Mouse (Mus musculus) midbrain, embryonic 10.5 days (tissue): ENCODE results near the gene 1600014C23Rik. TPM values are rescaled to one million over a fixed set of nuclear protein-coding genes. Genes with fewer than 3 reads are reported as not detected.

Source experiments
- DNase-seq: peaks from one replicate; pipeline ENCODE4 v3.0.0-alpha.2; 2017; ENCODE audit warnings: low spot score
- H3K27ac ChIP-seq: fragments of 300-500 bp; sonication (generic); replicated peaks from 2 replicates; pipeline ENCODE4 v1.5.1; 2016; ENCODE audit warnings: mild to moderate bottlenecking
- H3K27me3 ChIP-seq: fragments of 300-500 bp; sonication (generic); 2 replicates; pipeline ENCODE4 v1.6.1; 2016; ENCODE audit warnings: low read depth, mild to moderate bottlenecking; ENCODE audit not compliant: poor library complexity, severe bottlenecking
- H3K36me3 ChIP-seq: fragments of 300-500 bp; sonication (generic); 2 replicates; pipeline ENCODE4 v1.6.1; 2016; ENCODE audit warnings: mild to moderate bottlenecking, moderate library complexity
- H3K4me1 ChIP-seq: fragments of 300-500 bp; sonication (generic); 2 replicates; pipeline ENCODE4 v1.6.1; 2016
- H3K4me3 ChIP-seq: fragments of 300-500 bp; sonication (generic); 2 replicates; pipeline ENCODE4 v1.5.1; 2016; ENCODE audit warnings: mild to moderate bottlenecking, moderate library complexity
- H3K9me3 ChIP-seq: fragments of 300-500 bp; sonication (generic); replicated peaks from 2 replicates; pipeline ENCODE4 v1.6.1; 2016; ENCODE audit warnings: mild to moderate bottlenecking
- WGBS: fragments of 180-500 bp; shearing (Covaris S2); methylation state at CpG from one replicate; pipeline ENCODE4 v1.1.7; 2016; 5-methylcytosine and 5-hydroxymethylcytosine counted together
- polyA plus RNA-seq: library from polyadenylated mRNA; unstranded; fragments of >200 nt; fragmentation: Nextera tagmentation; extraction: Ambion mirVana; gene quantifications from 2 replicates; pipeline ENCODE4 v1.2.1, GENCODE M21; 2016

1600014C23Rik gene
- polyA plus RNA-seq, 1 experiment from 2014 or later: 0.58 TPM

- DNase-seq: no peak
- Histone ChIP-seq H3K4me1 (peaks cover 43% of the 10 kb centered on the region), H3K9me3 (no peaks in the 10 kb centered on the region)
Observed at GRCm38 (mm10) chr17:45763188-45763587, 29.5 kb upstream of the 1600014C23Rik start.

GRCm38 (mm10) chr17:45761902-45762301 is 28.3 kb upstream of the 1600014C23Rik start:
- Histone ChIP-seq H3K4me1 (peaks cover 36% of the 10 kb centered on the region), H3K4me3 (no peak overlapping the region), H3K27me3 (no peaks in the 10 kb centered on the region), H3K36me3 (no peaks in the 10 kb centered on the region), H3K27ac (no peak overlapping the region), H3K9me3 (no peaks in the 10 kb centered on the region)
- DNase-seq: no peak
- WGBS: 83% methylated on average over 3 of the region's 3 CpGs

More at GRCm38 (mm10) chr17:45763188-45763587, 29.5 kb upstream of the 1600014C23Rik start:
- Histone ChIP-seq H3K36me3 (no peaks in the 10 kb centered on the region), H3K4me3 (no peak overlapping the region), H3K27ac (peak overlapping the region; percentile 49; the same call in 1 of the 2 replicates), H3K27me3 (no peaks in the 10 kb centered on the region)
- WGBS: 85% methylated on average over 8 of the region's 8 CpGs

- Histone ChIP-seq H3K9me3 (no peaks in the 10 kb centered on the region), H3K27ac (no peak overlapping the region), H3K4me1 (peaks cover 31% of the 10 kb centered on the region), H3K27me3 (no peaks in the 10 kb centered on the region), H3K4me3 (no peak overlapping the region), H3K36me3 (no peaks in the 10 kb centered on the region)
- no peak for DNase-seq
- WGBS: 80% methylated on average over 10 of the region's 10 CpGs
Observed at GRCm38 (mm10) chr17:45760965-45761645, 27.5 kb upstream of the 1600014C23Rik start.

GRCm38 (mm10) chr17:45759751-45760150 is 26.1 kb upstream of the 1600014C23Rik start:
- Histone ChIP-seq H3K36me3 (no peaks in the 10 kb centered on the region), H3K9me3 (no peaks in the 10 kb centered on the region), H3K27me3 (no peaks in the 10 kb centered on the region), H3K27ac (no peak overlapping the region), H3K4me1 (peaks cover 19% of the 10 kb centered on the region), H3K4me3 (no peak overlapping the region)
- 90% methylated on average over 5 of the region's 5 CpGs for WGBS
- no peak for DNase-seq

- no peaks in the 10 kb centered on the region for H3K36me3 ChIP-seq
- WGBS: 78% methylated on average over 7 of the region's 7 CpGs
- H3K27me3 ChIP-seq: no peaks in the 10 kb centered on the region
- H3K27ac ChIP-seq: no peak overlapping the region
- no peaks in the 10 kb centered on the region for H3K9me3 ChIP-seq
- H3K4me1 ChIP-seq: peaks cover 19% of the 10 kb centered on the region
- DNase-seq: no peak
- no peak overlapping the region for H3K4me3 ChIP-seq
Observed at GRCm38 (mm10) chr17:45758808-45759207, 25.2 kb upstream of the 1600014C23Rik start.

- H3K9me3 ChIP-seq: no peaks in the 10 kb centered on the region
- H3K27me3 ChIP-seq: no peaks in the 10 kb centered on the region
- WGBS: 87% methylated on average over 8 of the region's 8 CpGs
- no peak for DNase-seq
- H3K4me1 ChIP-seq: peaks cover 16% of the 10 kb centered on the region
- no peak overlapping the region for H3K4me3 ChIP-seq
- H3K27ac ChIP-seq: no peak overlapping the region
- H3K36me3 ChIP-seq: no peaks in the 10 kb centered on the region
Observed at GRCm38 (mm10) chr17:45757932-45758331, 24.3 kb upstream of the 1600014C23Rik start.

- DNase-seq: no peak
- no peaks in the 10 kb centered on the region for H3K27me3 ChIP-seq
- WGBS: 71% methylated on average over 5 of the region's 5 CpGs
- H3K4me1 ChIP-seq: peaks cover 24% of the 10 kb centered on the region
- H3K9me3 ChIP-seq: no peaks in the 10 kb centered on the region
- no peak overlapping the region for H3K27ac ChIP-seq
- no peaks in the 10 kb centered on the region for H3K36me3 ChIP-seq
- H3K4me3 ChIP-seq: no peak overlapping the region
Observed at GRCm38 (mm10) chr17:45756831-45757230, 23.2 kb upstream of the 1600014C23Rik start.

- WGBS: 77% methylated on average over 8 of the region's 8 CpGs
- no peaks in the 10 kb centered on the region for H3K9me3 ChIP-seq
- no peak overlapping the region for H3K27ac ChIP-seq
- H3K4me1 ChIP-seq: peaks cover 24% of the 10 kb centered on the region
- no peaks in the 10 kb centered on the region for H3K36me3 ChIP-seq
- no peaks in the 10 kb centered on the region for H3K27me3 ChIP-seq
- DNase-seq: no peak
- no peak overlapping the region for H3K4me3 ChIP-seq
Observed at GRCm38 (mm10) chr17:45756391-45756790, 22.7 kb upstream of the 1600014C23Rik start.

GRCm38 (mm10) chr17:45754186-45754862 is 20.7 kb upstream of the 1600014C23Rik start:
- Histone ChIP-seq H3K27ac (peak overlapping the region; percentile 10; the same call in 1 of the 2 replicates), H3K9me3 (no peaks in the 10 kb centered on the region), H3K4me1 (peaks cover 21% of the 10 kb centered on the region), H3K4me3 (no peak overlapping the region), H3K27me3 (no peaks in the 10 kb centered on the region), H3K36me3 (no peaks in the 10 kb centered on the region)
- DNase-seq: no peak
- 84% methylated on average over 13 of the region's 13 CpGs for WGBS

GRCm38 (mm10) chr17:45752678-45753077 is 19.0 kb upstream of the 1600014C23Rik start:
- Histone ChIP-seq H3K27me3 (no peaks in the 10 kb centered on the region), H3K4me3 (no peak overlapping the region), H3K36me3 (no peaks in the 10 kb centered on the region), H3K4me1 (peaks cover 24% of the 10 kb centered on the region), H3K9me3 (no peaks in the 10 kb centered on the region), H3K27ac (peak overlapping the region; percentile 61)
- DNase-seq: no peak
- WGBS: 54% methylated on average over 11 of the region's 11 CpGs

GRCm38 (mm10) chr17:45752053-45752452 is 18.4 kb upstream of the 1600014C23Rik start:
- WGBS: 83% methylated on average over 8 of the region's 8 CpGs

GRCm38 (mm10) chr17:45751359-45751758 is 17.7 kb upstream of the 1600014C23Rik start:
- Histone ChIP-seq H3K27ac (no peak overlapping the region), H3K4me3 (no peak overlapping the region), H3K36me3 (no peaks in the 10 kb centered on the region), H3K9me3 (no peaks in the 10 kb centered on the region), H3K27me3 (no peaks in the 10 kb centered on the region), H3K4me1 (peaks cover 17% of the 10 kb centered on the region)
- DNase-seq: no peak
- 88% methylated on average over 1 of the region's 1 CpGs for WGBS

More at GRCm38 (mm10) chr17:45752053-45752452, 18.4 kb upstream of the 1600014C23Rik start:
- Histone ChIP-seq H3K9me3 (no peaks in the 10 kb centered on the region), H3K36me3 (no peaks in the 10 kb centered on the region), H3K4me1 (peaks cover 22% of the 10 kb centered on the region), H3K27me3 (no peaks in the 10 kb centered on the region), H3K4me3 (no peak overlapping the region), H3K27ac (0 out of 2 replicates have a peak overlapping the region, but pooled peaks have one; percentile 61)
- no peak for DNase-seq

GRCm38 (mm10) chr17:45749100-45749499 is 15.5 kb upstream of the 1600014C23Rik start:
- no peaks in the 10 kb centered on the region for H3K27me3 ChIP-seq
- peaks cover 17% of the 10 kb centered on the region for H3K4me1 ChIP-seq
- H3K4me3 ChIP-seq: no peak overlapping the region
- no peak overlapping the region for H3K27ac ChIP-seq
- no peaks in the 10 kb centered on the region for H3K9me3 ChIP-seq
- 80% methylated on average over 6 of the region's 6 CpGs for WGBS
- no peaks in the 10 kb centered on the region for H3K36me3 ChIP-seq
- no peak for DNase-seq
